Mouse (Mus musculus) hindbrain, embryonic 14.5 days (tissue): ENCODE measurements around the gene Cnot6. TPM values are rescaled to one million over a fixed set of nuclear protein-coding genes. Genes with fewer than 3 reads are reported as not detected.

Source experiments
- ATAC-seq: fragments of 200-750 bp; cut with Nextera tagmentation; 2 replicates; pipeline ENCODE4 v1.8.0; 2017; ENCODE audit warnings: moderate number of reproducible peaks, mild to moderate bottlenecking, moderate TSS enrichment, moderate library complexity; ENCODE audit not compliant: low FRiP score
- DNase-seq: peaks from one replicate; pipeline ENCODE4 v3.0.0-alpha.2; 2015; ENCODE audit warnings: low spot score
- H3K27ac ChIP-seq: fragments of 300-500 bp; sonication (generic); 2 replicates; pipeline ENCODE4 v1.5.1; 2014; ENCODE audit warnings: mild to moderate bottlenecking, moderate library complexity
- H3K27me3 ChIP-seq: fragments of 300-500 bp; sonication (generic); 2 replicates; pipeline ENCODE4 v1.6.1; 2014; ENCODE audit warnings: mild to moderate bottlenecking, low read length, mixed read lengths; ENCODE audit not compliant: control insufficient read depth, insufficient read depth
- H3K36me3 ChIP-seq: fragments of 300-500 bp; sonication (generic); replicated peaks from 2 replicates; pipeline ENCODE4 v1.6.1; 2014; ENCODE audit not compliant: control insufficient read depth, insufficient read depth
- H3K4me1 ChIP-seq: fragments of 300-500 bp; sonication (generic); replicated peaks from 2 replicates; pipeline ENCODE4 v1.6.1; 2014; ENCODE audit warnings: antibody characterized with exemption, low read length, mixed read lengths; ENCODE audit not compliant: control insufficient read depth, insufficient read depth
- H3K4me2 ChIP-seq: fragments of 300-500 bp; sonication (generic); replicated peaks from 2 replicates; pipeline ENCODE4 v1.6.1; 2014; ENCODE audit warnings: mild to moderate bottlenecking, moderate library complexity
- H3K4me3 ChIP-seq: fragments of 300-500 bp; sonication (generic); replicated peaks from 2 replicates; pipeline ENCODE4 v1.5.1; 2014; ENCODE audit warnings: mild to moderate bottlenecking, low read length
- H3K9ac ChIP-seq: fragments of 300-500 bp; sonication (generic); 2 replicates; pipeline ENCODE4 v1.6.1; 2014
- H3K9me3 ChIP-seq: fragments of 300-500 bp; sonication (generic); 2 replicates; pipeline ENCODE4 v1.6.1; 2016; ENCODE audit warnings: low read length; ENCODE audit not compliant: control insufficient read depth
- WGBS: fragments of 180-500 bp; shearing (Covaris S2); extraction: QIAGEN DNeasy Blood & Tissue Kit; methylation state at CpG from one replicate; pipeline ENCODE4 v1.1.7; 2014; 5-methylcytosine and 5-hydroxymethylcytosine counted together
- polyA plus RNA-seq: library from polyadenylated mRNA; unstranded; fragments of >200 nt; fragmentation: Nextera tagmentation; extraction: Ambion mirVana; gene quantifications from 2 replicates; pipeline ENCODE4 v1.2.1, GENCODE M21; 2014

Gene Cnot6
- polyA plus RNA-seq, 1 experiment from 2014 or later: 40.1 TPM

GRCm38 (mm10) chr11:49626748-49627147 lies 85.8 kb downstream of the Cnot6 start:
- DNase-seq: no peak
- no peak overlapping the region for H3K4me2 ChIP-seq

GRCm38 (mm10) chr11:49625863-49626262 lies 86.7 kb downstream of the Cnot6 start:
- no peak overlapping the region for H3K27ac ChIP-seq
- DNase-seq (no peak), ATAC-seq (no peak)
- H3K27me3 ChIP-seq: no peaks in the 10 kb centered on the region
- no peaks in the 10 kb centered on the region for H3K36me3 ChIP-seq
- H3K4me2 ChIP-seq: no peak overlapping the region
- no peak overlapping the region for H3K9ac ChIP-seq
- H3K4me3 ChIP-seq: no peak overlapping the region
- 69% methylated on average over 15 of the region's 15 CpGs for WGBS
- H3K4me1 ChIP-seq: no peaks in the 10 kb centered on the region
- no peaks in the 10 kb centered on the region for H3K9me3 ChIP-seq

More at GRCm38 (mm10) chr11:49626748-49627147, 85.8 kb downstream of the Cnot6 start:
- Histone ChIP-seq H3K27ac (no peak overlapping the region), H3K9me3 (no peaks in the 10 kb centered on the region), H3K9ac (no peak overlapping the region), H3K4me1 (no peaks in the 10 kb centered on the region), H3K4me3 (no peak overlapping the region), H3K27me3 (no peaks in the 10 kb centered on the region), H3K36me3 (no peaks in the 10 kb centered on the region)
- WGBS: 62% methylated on average over 8 of the region's 8 CpGs
- ATAC-seq: no peak

GRCm38 (mm10) chr11:49624156-49624555 lies 88.4 kb downstream of the Cnot6 start:
- no peak for DNase-seq
- 84% methylated on average over 3 of the region's 3 CpGs for WGBS

GRCm38 (mm10) chr11:49621953-49622352 lies 90.6 kb downstream of the Cnot6 start:
- Histone ChIP-seq H3K4me1 (no peaks in the 10 kb centered on the region), H3K27me3 (0 out of 2 replicates have a peak, but pooled peaks cover 1% of the 10 kb centered on the region), H3K9ac (no peak overlapping the region), H3K27ac (no peak overlapping the region), H3K4me3 (no peak overlapping the region), H3K36me3 (no peaks in the 10 kb centered on the region), H3K4me2 (no peak overlapping the region), H3K9me3 (no peaks in the 10 kb centered on the region)
- ATAC-seq: no peak
- no peak for DNase-seq
- WGBS: 84% methylated on average over 5 of the region's 5 CpGs

More at GRCm38 (mm10) chr11:49624156-49624555, 88.4 kb downstream of the Cnot6 start:
- no peak for ATAC-seq
- no peaks in the 10 kb centered on the region for H3K9me3 ChIP-seq
- no peak overlapping the region for H3K9ac ChIP-seq
- H3K4me3 ChIP-seq: no peak overlapping the region
- H3K4me1 ChIP-seq: no peaks in the 10 kb centered on the region
- no peak overlapping the region for H3K4me2 ChIP-seq
- no peaks in the 10 kb centered on the region for H3K36me3 ChIP-seq
- H3K27ac ChIP-seq: no peak overlapping the region
- no peaks in the 10 kb centered on the region for H3K27me3 ChIP-seq

Other genes with a start within 250 kb of the Cnot6 start
- gene Olfr1386, start 247.7 kb downstream of the Cnot6 start, polyA plus RNA-seq: not detected in 2 replicates
- not detected in 2 replicates for gene Olfr1385, start 223.7 kb downstream of the Cnot6 start, polyA plus RNA-seq
- not detected in 2 replicates for gene Olfr1384, start 206.0 kb downstream of the Cnot6 start, polyA plus RNA-seq
- gene Olfr1383, start 193.1 kb downstream of the Cnot6 start, polyA plus RNA-seq: not detected in 2 replicates
- not detected in 2 replicates for gene Olfr1382, start 184.5 kb downstream of the Cnot6 start, polyA plus RNA-seq
- not detected in 2 replicates for gene Olfr1381, start 169.3 kb downstream of the Cnot6 start, polyA plus RNA-seq
- not detected in 2 replicates for gene Olfr1380, start 155.8 kb downstream of the Cnot6 start, polyA plus RNA-seq
- 2.2 and 2.8 TPM in 2 replicates for gene Flt4, start 103.5 kb downstream of the Cnot6 start, polyA plus RNA-seq
- not detected in 2 replicates for gene Scgb3a1, start 49.1 kb downstream of the Cnot6 start, polyA plus RNA-seq
- 4.9 and 6.0 TPM in 2 replicates for gene Gfpt2, start 81.5 kb upstream of the Cnot6 start, polyA plus RNA-seq
- 86.6 and 94.9 TPM in 2 replicates for gene Mapk9, start 134.0 kb upstream of the Cnot6 start, polyA plus RNA-seq
- gene Rasgef1c, start 189.1 kb upstream of the Cnot6 start, polyA plus RNA-seq: 31.7 and 35.3 TPM in 2 replicates